Mouse (Mus musculus) neural tube, embryonic 14.5 days (tissue): ENCODE results near the gene Cpeb1. TPM values are rescaled to one million over a fixed set of nuclear protein-coding genes. Genes with fewer than 3 reads are reported as not detected.
"Not testable (repeated sequence)": the region's sequence is repeated elsewhere in the genome, so short reads cannot be mapped to it uniquely, and the experiment has no call there.

ENCODE experiments used
- ATAC-seq: fragments of 200-750 bp; cut with Nextera tagmentation; 2 replicates; pipeline ENCODE4 v1.8.0; 2017; ENCODE audit warnings: low read depth, mild to moderate bottlenecking, moderate TSS enrichment, moderate library complexity
- H3K27ac ChIP-seq: fragments of 300-500 bp; sonication (generic); 2 replicates; pipeline ENCODE4 v1.5.1; 2014; ENCODE audit warnings: low read depth, mild to moderate bottlenecking, control low read depth, low read length, moderate library complexity, mixed read lengths
- H3K27me3 ChIP-seq: fragments of 300-500 bp; sonication (generic); 2 replicates; pipeline ENCODE4 v1.6.1; 2014; ENCODE audit warnings: low read length; ENCODE audit not compliant: control insufficient read depth, insufficient read depth
- H3K36me3 ChIP-seq: fragments of 300-500 bp; sonication (generic); 2 replicates; pipeline ENCODE4 v1.6.1; 2014; ENCODE audit warnings: low read length, mixed read lengths; ENCODE audit not compliant: control insufficient read depth, insufficient read depth
- H3K4me1 ChIP-seq: fragments of 300-500 bp; sonication (generic); 2 replicates; pipeline ENCODE4 v1.6.1; 2014; ENCODE audit warnings: low read length; ENCODE audit not compliant: control insufficient read depth, insufficient read depth
- H3K4me2 ChIP-seq: fragments of 300-500 bp; sonication (generic); 2 replicates; pipeline ENCODE4 v1.6.1; 2014; ENCODE audit warnings: mild to moderate bottlenecking, low read depth, low read length, control low read depth
- H3K4me3 ChIP-seq: fragments of 300-500 bp; sonication (generic); 2 replicates; pipeline ENCODE4 v1.5.1; 2014; ENCODE audit warnings: low read depth, low read length, control low read depth, mixed read lengths
- H3K9ac ChIP-seq: fragments of 300-500 bp; sonication (generic); replicated peaks from 2 replicates; pipeline ENCODE4 v1.6.1; 2014; ENCODE audit warnings: low read depth, mild to moderate bottlenecking, control low read depth, low read length, mixed read lengths
- H3K9me3 ChIP-seq: fragments of 300-500 bp; sonication (generic); 2 replicates; pipeline ENCODE4 v1.6.1; 2016; ENCODE audit warnings: low read length; ENCODE audit not compliant: control insufficient read depth
- WGBS: fragments of 180-500 bp; shearing (Covaris S2); extraction: QIAGEN DNeasy Blood & Tissue Kit; methylation state at CpG from one replicate; pipeline ENCODE4 v1.1.7; 2014; 5-methylcytosine and 5-hydroxymethylcytosine counted together
- polyA plus RNA-seq: library from polyadenylated mRNA; unstranded; fragments of >200 nt; fragmentation: Nextera tagmentation; extraction: Ambion mirVana; gene quantifications from 2 replicates; pipeline ENCODE4 v1.2.1, GENCODE M21; 2014

Gene Cpeb1
- polyA plus RNA-seq, 1 experiment from 2014 or later = 8.0 TPM

- H3K4me1 ChIP-seq, H3K27me3 ChIP-seq, H3K4me2 ChIP-seq, ATAC-seq, H3K9ac ChIP-seq, H3K4me3 ChIP-seq, H3K27ac ChIP-seq, H3K9me3 ChIP-seq: not testable (repeated sequence)
- peaks cover 15% of the 10 kb centered on the region; the same call in 1 of the 2 replicates for H3K36me3 ChIP-seq
Measured at GRCm38 (mm10) chr7:81478261-81478660, 23.0 kb upstream of the Cpeb1 start.

- ATAC-seq = no peak; the same call in 1 of the 2 replicates
- H3K36me3 ChIP-seq = peaks cover 14% of the 10 kb centered on the region; the same call in 1 of the 2 replicates
- 7% methylated on average over 24 of the region's 24 CpGs for WGBS
- H3K27me3 ChIP-seq = no peaks in the 10 kb centered on the region
- H3K27ac ChIP-seq = no peak overlapping the region
- H3K9me3 ChIP-seq = no peaks in the 10 kb centered on the region
- H3K4me3 ChIP-seq = no peak overlapping the region
- H3K4me2 ChIP-seq = no peak overlapping the region
- H3K4me1 ChIP-seq = no peaks in the 10 kb centered on the region
- no peak overlapping the region for H3K9ac ChIP-seq
Measured at GRCm38 (mm10) chr7:81476833-81477232, 21.6 kb upstream of the Cpeb1 start.

GRCm38 (mm10) chr7:81475221-81475620 lies 20.0 kb upstream of the Cpeb1 start:
- Histone ChIP-seq H3K27ac (no peak overlapping the region), H3K4me3 (no peak overlapping the region), H3K4me2 (no peak overlapping the region), H3K27me3 (no peaks in the 10 kb centered on the region), H3K4me1 (no peaks in the 10 kb centered on the region), H3K9ac (no peak overlapping the region), H3K9me3 (no peaks in the 10 kb centered on the region), H3K36me3 (peaks cover 20% of the 10 kb centered on the region; the same call in 1 of the 2 replicates)
- WGBS = 79% methylated on average over 3 of the region's 3 CpGs
- no peak for ATAC-seq

- Histone ChIP-seq H3K27me3 (no peaks in the 10 kb centered on the region), H3K27ac (no peak overlapping the region), H3K4me3 (no peak overlapping the region), H3K9me3 (no peaks in the 10 kb centered on the region), H3K9ac (no peak overlapping the region), H3K4me2 (no peak overlapping the region), H3K4me1 (no peaks in the 10 kb centered on the region), H3K36me3 (peaks cover 37% of the 10 kb centered on the region)
- WGBS = 84% methylated on average over 9 of the region's 9 CpGs
- no peak for ATAC-seq
Measured at GRCm38 (mm10) chr7:81464906-81465450, 9.7 kb upstream of the Cpeb1 start.

- H3K27me3 ChIP-seq = no peaks in the 10 kb centered on the region
Measured at GRCm38 (mm10) chr7:81464116-81464515, 8.9 kb upstream of the Cpeb1 start.

DNA sequence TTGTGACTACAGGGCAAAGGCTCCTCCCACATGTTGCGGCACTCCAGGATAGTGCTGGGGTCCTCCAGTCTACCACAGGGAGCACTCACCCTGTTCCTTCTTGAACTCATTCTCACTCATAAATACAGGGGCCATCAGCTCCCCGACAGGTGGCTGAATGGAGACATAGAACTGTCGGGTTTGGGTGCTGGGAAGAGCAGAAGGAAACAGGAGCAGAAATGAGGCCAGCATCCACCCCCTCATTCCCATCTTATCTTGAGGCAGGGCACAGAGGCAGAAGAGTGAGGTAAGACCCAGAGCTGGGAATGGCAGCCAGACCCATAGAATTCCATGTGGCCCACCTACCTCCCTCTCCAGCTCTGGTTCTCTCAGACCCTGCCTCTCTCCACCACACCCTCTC lies 7.5 kb upstream of the Cpeb1 start:
- H3K4me3 ChIP-seq = no peak overlapping the region
- H3K4me2 ChIP-seq = no peak overlapping the region
- 79% methylated on average over 3 of the region's 3 CpGs for WGBS
- H3K9me3 ChIP-seq = no peaks in the 10 kb centered on the region
- peaks cover 34% of the 10 kb centered on the region for H3K36me3 ChIP-seq
- H3K9ac ChIP-seq = no peak overlapping the region
- H3K27me3 ChIP-seq = no peaks in the 10 kb centered on the region; the same call in 1 of the 2 replicates
- no peaks in the 10 kb centered on the region for H3K4me1 ChIP-seq
- no peak overlapping the region for H3K27ac ChIP-seq
- no peak for ATAC-seq

More at GRCm38 (mm10) chr7:81464116-81464515, 8.9 kb upstream of the Cpeb1 start:
- 18% methylated on average over 4 of the region's 4 CpGs for WGBS
- no peak overlapping the region for H3K4me3 ChIP-seq
- H3K36me3 ChIP-seq = peaks cover 34% of the 10 kb centered on the region
- H3K9me3 ChIP-seq = no peaks in the 10 kb centered on the region
- no peaks in the 10 kb centered on the region for H3K4me1 ChIP-seq
- no peak overlapping the region for H3K27ac ChIP-seq
- no peak overlapping the region for H3K4me2 ChIP-seq
- H3K9ac ChIP-seq = no peak overlapping the region
- no peak for ATAC-seq

- H3K36me3 ChIP-seq = no peaks in the 10 kb centered on the region; the same call in 1 of the 2 replicates
- WGBS = under 1% methylated on average over 56 of the region's 87 CpGs
- H3K4me3 ChIP-seq = peak overlapping the region; percentile 54
- peaks cover 42% of the 10 kb centered on the region for H3K27me3 ChIP-seq
- ATAC-seq = peak; percentile 56
- H3K9ac ChIP-seq = peak overlapping the region; percentile 48
- H3K4me2 ChIP-seq = peak overlapping the region; percentile 91
- no peak overlapping the region for H3K27ac ChIP-seq
- H3K9me3 ChIP-seq = no peaks in the 10 kb centered on the region
- H3K4me1 ChIP-seq = peaks cover 21% of the 10 kb centered on the region; the same call in 1 of the 2 replicates
Measured at GRCm38 (mm10) chr7:81454331-81455039, 780 bp downstream of the Cpeb1 start.

GRCm38 (mm10) chr7:81453443-81454274 lies 1.6 kb downstream of the Cpeb1 start:
- Histone ChIP-seq H3K4me1 (peaks cover 21% of the 10 kb centered on the region; the same call in 1 of the 2 replicates), H3K4me2 (peak overlapping the region; percentile 91), H3K36me3 (no peaks in the 10 kb centered on the region), H3K4me3 (peak overlapping the region; percentile 54), H3K27me3 (peaks cover 42% of the 10 kb centered on the region), H3K9ac (peak overlapping the region; percentile 48; the same call in 1 of the 2 replicates), H3K9me3 (no peaks in the 10 kb centered on the region), H3K27ac (no peak overlapping the region)
- ATAC-seq = peak; percentile 48; the same call in 1 of the 2 replicates
- WGBS = 2% methylated on average over 72 of the region's 84 CpGs
